Mouse (Mus musculus) cerebellum, adult (tissue): ENCODE measurements around the gene Olfr1089.

Source experiments
- ATAC-seq: cut with Nextera tagmentation; 2 replicates; pipeline ENCODE4 v1.9.2; 2017; ENCODE audit warnings: mild to moderate bottlenecking, moderate library complexity, mixed read lengths; ENCODE audit not compliant: insufficient number of reproducible peaks, low FRiP score, low TSS enrichment

The Olfr1089 gene

DNA sequence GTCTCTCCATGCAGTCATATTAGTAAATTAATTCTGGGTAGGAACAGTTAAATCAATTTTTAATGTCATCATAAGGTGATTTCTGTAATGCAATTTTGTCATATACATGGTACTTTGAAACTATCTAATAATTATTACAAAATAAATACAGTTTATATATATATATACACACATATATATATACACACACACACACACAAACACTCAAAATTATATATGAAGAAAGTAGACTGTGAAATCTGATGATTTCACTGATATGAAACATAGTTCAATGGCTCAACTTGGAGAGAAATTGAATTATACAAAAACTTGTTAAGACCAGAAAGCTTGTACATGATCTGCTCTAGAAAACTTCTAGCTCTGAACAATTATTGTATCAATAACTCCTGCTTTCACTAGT is at the start of gene Olfr1089:
Olfr1089 (minus strand) TSS at position 101 of the 400 bp plus-strand sequence.
- ATAC-seq = no peak

DNA sequence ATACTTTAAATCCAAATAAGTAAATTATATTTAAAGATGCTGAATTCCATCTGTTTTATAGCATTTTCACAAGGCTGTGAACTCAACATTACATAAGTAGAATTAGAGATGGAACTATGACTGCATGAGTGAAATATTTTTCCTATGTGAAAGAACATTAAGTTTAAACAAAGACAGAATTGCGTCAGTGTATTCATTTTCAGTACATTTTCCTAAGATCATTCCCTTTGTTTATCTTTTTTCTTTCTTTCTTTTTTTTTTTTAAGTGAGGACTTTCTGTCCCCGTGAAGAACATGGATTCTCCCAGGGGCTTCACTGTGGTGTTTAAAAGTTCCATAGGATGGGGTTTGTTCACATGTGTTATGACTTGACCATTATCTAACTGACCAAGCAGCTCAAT is 48.7 kb upstream of the Olfr1089 start, which contains the start of gene Olfr1093:
Olfr1093 (plus strand) TSS at position 301 of the 400 bp plus-strand sequence.
- no peak for ATAC-seq

DNA sequence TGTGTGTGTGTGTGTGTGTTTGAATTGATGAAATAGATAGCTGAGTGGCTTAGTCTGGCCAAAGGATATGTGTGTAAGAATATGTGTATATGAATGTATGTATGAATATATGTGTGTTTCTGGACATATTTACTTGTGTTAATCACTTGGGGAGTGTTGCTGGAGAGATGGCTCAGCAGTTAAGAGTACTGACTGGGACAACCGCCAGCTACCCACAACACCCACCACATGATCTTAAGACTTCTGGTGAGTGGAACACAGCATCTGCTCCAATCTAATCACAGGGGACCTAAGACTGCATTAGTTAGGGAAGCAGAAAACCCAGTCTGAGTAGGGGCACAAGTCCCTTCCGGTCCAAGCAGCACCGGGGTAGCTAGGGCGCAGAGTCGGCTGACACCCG is 27.5 kb upstream of the Olfr1089 start:
- no peak for ATAC-seq

DNA sequence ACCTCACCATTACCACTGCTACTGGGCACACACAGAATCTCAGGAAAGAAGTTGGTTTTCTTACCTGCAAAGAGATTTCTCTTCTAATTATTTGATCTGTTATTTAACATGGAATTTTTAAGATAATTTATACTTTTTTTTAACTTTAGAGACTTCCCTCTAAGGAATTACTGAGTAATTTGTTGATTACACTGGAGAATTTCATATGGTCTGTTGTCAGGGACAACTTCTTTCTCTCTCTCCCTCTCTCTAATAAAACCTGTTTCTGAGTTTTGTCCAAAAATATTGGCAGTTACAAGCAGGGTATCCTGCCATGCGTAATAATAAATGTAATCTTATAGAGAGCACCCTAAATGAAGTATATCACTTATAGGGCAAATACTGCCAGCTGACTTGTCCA is 25.4 kb upstream of the Olfr1089 start, which contains the start of gene Olfr1090:
Olfr1090 (minus strand) TSS at position 101 of the 400 bp plus-strand sequence.
- ATAC-seq = no peak

DNA sequence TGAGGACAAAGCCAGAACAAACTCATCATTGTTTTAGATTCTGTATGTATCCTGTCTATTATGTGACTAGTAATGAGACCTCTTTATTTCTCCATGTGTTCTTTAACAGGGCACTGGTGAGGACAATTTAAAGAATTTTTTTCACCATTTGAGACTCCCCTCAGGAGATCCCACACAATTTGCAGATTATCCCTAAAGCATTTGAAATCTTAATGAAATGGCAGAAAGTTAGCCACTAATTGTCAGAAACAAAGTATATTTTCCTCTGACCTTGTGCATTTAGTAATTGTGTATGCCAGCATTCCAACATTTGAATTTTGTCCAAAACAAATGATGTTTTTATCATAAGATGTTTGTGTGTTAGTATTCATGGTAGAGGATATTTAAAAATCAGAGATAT is 35.2 kb downstream of the Olfr1089 start, which contains the start of gene Olfr1087:
Olfr1087 (minus strand) TSS at position 101 of the 400 bp plus-strand sequence.
- no peak for ATAC-seq
